Mouse (Mus musculus) right cerebral cortex, postnatal 4 days (tissue): ENCODE results near the gene Mmrn2.
"Not testable (repeated sequence)": the region's sequence is repeated elsewhere in the genome, so short reads cannot be mapped to it uniquely, and the experiment has no call there.

ENCODE experiments used
- DNase-seq: peaks from one replicate; pipeline ENCODE4 v3.0.0-alpha.2; 2022

Gene Mmrn2

GRCm38 (mm10) chr14:34410716-34411115, 35.5 kb downstream of the Mmrn2 start:
- DNase-seq: no peak

GRCm38 (mm10) chr14:34412164-34412896, 37.1 kb downstream of the Mmrn2 start:
- DNase-seq: no peak

- DNase-seq: not testable (repeated sequence)
Measured at GRCm38 (mm10) chr14:34416946-34417345, 41.7 kb downstream of the Mmrn2 start.

- no peak for DNase-seq
Measured at GRCm38 (mm10) chr14:34417501-34417900, 42.2 kb downstream of the Mmrn2 start.

- no peak for DNase-seq
Measured at GRCm38 (mm10) chr14:34421078-34421477, 45.8 kb downstream of the Mmrn2 start.

GRCm38 (mm10) chr14:34428274-34428673, 53.0 kb downstream of the Mmrn2 start:
- no peak for DNase-seq

- no peak for DNase-seq
Measured at GRCm38 (mm10) chr14:34429069-34429468, 53.8 kb downstream of the Mmrn2 start.

GRCm38 (mm10) chr14:34440526-34441066, 65.3 kb downstream of the Mmrn2 start:
- no peak for DNase-seq

GRCm38 (mm10) chr14:34442531-34442930, 67.3 kb downstream of the Mmrn2 start:
- no peak for DNase-seq

- no peak for DNase-seq
Measured at GRCm38 (mm10) chr14:34444368-34444767, 69.1 kb downstream of the Mmrn2 start.

- DNase-seq: no peak
Measured at GRCm38 (mm10) chr14:34444924-34445323, 69.7 kb downstream of the Mmrn2 start.

- DNase-seq: no peak
Measured at GRCm38 (mm10) chr14:34445348-34445747, 70.1 kb downstream of the Mmrn2 start.

GRCm38 (mm10) chr14:34446624-34447023, 71.4 kb downstream of the Mmrn2 start:
- DNase-seq: no peak

GRCm38 (mm10) chr14:34447659-34448058, 72.4 kb downstream of the Mmrn2 start:
- no peak for DNase-seq

GRCm38 (mm10) chr14:34448398-34448797, 73.1 kb downstream of the Mmrn2 start:
- DNase-seq: no peak

GRCm38 (mm10) chr14:34449807-34450206, 74.5 kb downstream of the Mmrn2 start:
- DNase-seq: no peak

GRCm38 (mm10) chr14:34450451-34450850, 75.2 kb downstream of the Mmrn2 start:
- DNase-seq: no peak

- DNase-seq: no peak
Measured at GRCm38 (mm10) chr14:34451872-34452271, 76.6 kb downstream of the Mmrn2 start.

GRCm38 (mm10) chr14:34453648-34454047, 78.4 kb downstream of the Mmrn2 start:
- DNase-seq: peak; percentile 13
